Mouse (Mus musculus) adrenal gland, postnatal 25 days (tissue): ENCODE data around the gene Lrpap1. TPM values are rescaled to one million over a fixed set of nuclear protein-coding genes. Genes with fewer than 3 reads are reported as not detected.

ENCODE experiments used
- DNase-seq: peaks from one replicate; pipeline ENCODE4 v3.0.0; 2021; ENCODE audit warnings: mixed read lengths
- total RNA-seq: library from RNA; stranded (reverse); gene quantifications from 2 replicates; pipeline ENCODE4 v1.2.3, GENCODE M21; 2021

Gene Lrpap1
- total RNA-seq, 1 experiment from 2014 or later = 120 TPM

DNA sequence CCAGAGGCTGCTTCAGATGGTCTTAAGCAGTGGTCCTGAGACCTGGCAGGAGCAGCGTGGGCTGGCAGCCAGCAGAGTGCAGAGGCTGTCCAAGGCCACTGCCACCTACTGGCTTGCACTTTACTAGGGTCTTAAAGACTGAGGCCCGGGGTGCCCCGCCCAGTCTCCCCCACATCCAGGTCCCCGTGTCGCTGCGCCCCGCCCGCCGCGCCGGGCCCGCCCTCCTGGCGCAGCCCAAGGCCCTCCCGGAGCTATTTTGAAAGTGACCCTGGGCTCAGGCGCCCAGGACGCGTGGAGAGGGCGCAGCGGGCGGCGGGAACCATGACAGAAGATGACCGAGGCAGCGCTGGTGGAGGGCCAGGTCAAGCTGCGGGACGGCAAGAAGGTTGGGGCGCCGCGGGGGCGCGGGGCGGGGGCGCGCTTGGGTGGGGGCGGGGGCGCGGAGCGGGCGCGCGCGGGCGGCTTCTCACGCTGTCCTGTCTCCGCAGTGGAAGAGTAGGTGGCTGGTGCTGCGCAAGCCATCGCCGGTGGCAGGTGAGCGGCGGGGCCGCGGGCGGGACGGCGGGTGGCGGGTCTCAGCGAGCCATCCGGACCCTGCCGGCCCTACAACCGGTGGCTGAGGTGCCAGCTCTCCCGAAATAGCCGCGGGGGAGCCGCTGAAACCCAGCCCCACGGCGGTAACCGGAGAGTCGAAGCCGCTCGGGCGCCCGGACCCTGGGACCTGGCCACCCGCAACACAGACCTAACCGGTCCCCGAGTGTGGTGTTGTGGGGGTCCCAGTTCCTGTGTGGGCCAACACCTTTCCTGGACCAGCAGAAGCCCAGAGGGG is 48.7 kb downstream of the Lrpap1 start, which contains the start of gene Dok7:
Dok7 (plus strand) TSS at position 163 of the 829 bp plus-strand sequence.
- peak; percentile 74 for DNase-seq

- peak; percentile 74 for DNase-seq
Observed at GRCm38 (mm10) chr5:35055076-35055475, 50.5 kb downstream of the Lrpap1 start.

GRCm38 (mm10) chr5:35054628-35055027 is 50.9 kb downstream of the Lrpap1 start:
- DNase-seq = no peak

DNA sequence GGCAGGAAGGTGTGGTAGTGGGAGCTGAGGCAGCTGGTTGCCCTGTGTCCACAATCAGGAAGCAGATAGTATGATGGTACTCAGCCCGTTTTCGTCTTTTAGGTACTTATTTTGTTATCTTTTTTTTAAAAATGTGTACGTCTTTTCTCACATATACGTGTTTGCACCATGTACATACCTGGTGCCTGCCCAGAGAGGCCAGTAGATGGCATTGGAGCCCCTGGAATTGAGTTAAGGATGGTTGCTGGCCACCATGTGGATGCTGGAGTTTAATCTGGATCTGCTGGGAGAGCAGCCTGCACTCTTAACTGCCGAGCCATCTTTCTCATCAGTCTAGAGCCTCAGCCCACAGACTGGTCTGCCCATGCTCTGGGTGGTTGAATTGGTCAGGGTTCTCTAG is 55.0 kb downstream of the Lrpap1 start:
- no peak for DNase-seq

DNA sequence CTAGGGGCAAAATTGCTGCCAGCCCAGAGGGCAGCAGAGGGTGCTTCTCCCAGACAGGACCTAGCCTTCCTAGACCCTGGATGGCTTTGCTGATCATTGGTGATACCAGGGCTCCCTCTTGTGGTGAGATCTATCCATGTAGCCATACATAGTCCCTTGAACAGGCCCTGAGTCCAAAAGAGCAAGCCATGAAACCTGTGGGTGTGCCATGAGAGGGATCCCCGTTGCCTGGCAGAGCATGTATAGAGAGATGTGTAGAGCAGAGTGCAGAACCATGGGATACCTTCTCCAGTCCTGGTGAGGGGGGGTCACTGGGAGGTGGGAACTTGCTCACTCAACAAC is 62.5 kb downstream of the Lrpap1 start:
- DNase-seq = peak; percentile 59

GRCm38 (mm10) chr5:35042431-35043109 is 63.0 kb downstream of the Lrpap1 start:
- no peak for DNase-seq

Other genes with a start within 250 kb of the Lrpap1 start
- gene Msantd1, start 197.8 kb downstream of the Lrpap1 start, total RNA-seq = 1.2 and 1.8 TPM in 2 replicates
- gene Rgs12, start 156.3 kb downstream of the Lrpap1 start, total RNA-seq = 33.3 and 42.1 TPM in 2 replicates
- gene Hgfac, start 64.3 kb downstream of the Lrpap1 start, total RNA-seq = 3.4 and 8.4 TPM in 2 replicates
- gene Dok7, start 49.0 kb downstream of the Lrpap1 start, total RNA-seq = 8.7 and 17.1 TPM in 2 replicates
- gene Adra2c, start 172.6 kb upstream of the Lrpap1 start, total RNA-seq = 0.82 TPM in 1 of 2 replicates, not detected in the other